Mouse (Mus musculus) stomach, postnatal 0 days (tissue): ENCODE data around the gene Nit1.

Experiments
- CTCF ChIP-seq: IDR thresholded peaks from 2 replicates; pipeline ENCODE4 v1.5.1; 2016; ENCODE audit warnings: antibody characterized with exemption, low read depth, mild to moderate bottlenecking, moderate library complexity
- EP300 ChIP-seq: optimal IDR thresholded peaks from 2 replicates; pipeline ENCODE3; 2016; ENCODE audit warnings: antibody characterized with exemption

- TF ChIP-seq CTCF (no peak), EP300 (no peak)
Measured at GRCm38 (mm10) chr1:171360253-171360652, 14.8 kb upstream of the Nit1 start.
